Mouse (Mus musculus) thymus, postnatal 0 days (tissue): ENCODE measurements around the gene Vmn1r120. TPM values are rescaled to one million over a fixed set of nuclear protein-coding genes. Genes with fewer than 3 reads are reported as not detected.
"Not testable (repeated sequence)": the region's sequence is repeated elsewhere in the genome, so short reads cannot be mapped to it uniquely, and the experiment has no call there.

Source experiments
- DNase-seq: peaks from one replicate; pipeline ENCODE4 v3.0.0-alpha.2; 2015; ENCODE audit warnings: low spot score
- polyA plus RNA-seq: library from polyadenylated mRNA; unstranded; fragments of >200 nt; fragmentation: Nextera tagmentation; extraction: Ambion mirVana; gene quantifications from 2 replicates; pipeline ENCODE4 v1.2.1, GENCODE M21; 2015

Vmn1r120 gene
- not detected in 2 replicates for polyA plus RNA-seq

- DNase-seq, result not testable (repeated sequence)
These were observed at the start of gene Vmn1r120 for GRCm38 (mm10) chr7:21053684-21054083. Vmn1r120 (minus strand) TSS chr7:21053784.

GRCm38 (mm10) chr7:21098413-21098812 lies 44.8 kb upstream of the Vmn1r120 start, which contains the start of gene Vmn1r121:
Vmn1r121 (minus strand) TSS chr7:21098513.
- DNase-seq, result not testable (repeated sequence)

- DNase-seq, result not testable (repeated sequence)
These were observed 41.2 kb downstream of the Vmn1r120 start, which contains the start of gene Vmn1r119 for GRCm38 (mm10) chr7:21012355-21012754. Vmn1r119 (minus strand) TSS chr7:21012455.

Other genes starting within 250 kb of the Vmn1r120 start
- not detected in 2 replicates for gene Vmn1r114, start 241.6 kb downstream of the Vmn1r120 start, polyA plus RNA-seq
- not detected in 2 replicates for gene Vmn1r115, start 208.8 kb downstream of the Vmn1r120 start, polyA plus RNA-seq
- not detected in 2 replicates for gene Vmn1r116, start 181.5 kb downstream of the Vmn1r120 start, polyA plus RNA-seq
- gene Vmn1r117, start 169.7 kb downstream of the Vmn1r120 start, polyA plus RNA-seq, result not detected in 2 replicates
- gene Vmn1r118, start 141.4 kb downstream of the Vmn1r120 start, polyA plus RNA-seq, result not detected in 2 replicates
- gene Vmn1r119, start 41.3 kb downstream of the Vmn1r120 start, polyA plus RNA-seq, result not detected in 2 replicates
- not detected in 2 replicates for gene Vmn1r121, start 44.7 kb upstream of the Vmn1r120 start, polyA plus RNA-seq
- not detected in 2 replicates for gene Vmn1r122, start 80.3 kb upstream of the Vmn1r120 start, polyA plus RNA-seq
- gene Vmn1r123, start 108.4 kb upstream of the Vmn1r120 start, polyA plus RNA-seq, result not detected in 2 replicates
- gene Gm5157, start 136.6 kb upstream of the Vmn1r120 start, polyA plus RNA-seq, result not detected in 2 replicates
- not detected in 2 replicates for gene Vmn1r124, start 206.8 kb upstream of the Vmn1r120 start, polyA plus RNA-seq
- gene Vmn1r125, start 218.4 kb upstream of the Vmn1r120 start, polyA plus RNA-seq, result not detected in 2 replicates
- gene Vmn1r126, start 247.7 kb upstream of the Vmn1r120 start, polyA plus RNA-seq, result not detected in 2 replicates